In the genomic region with DNA sequence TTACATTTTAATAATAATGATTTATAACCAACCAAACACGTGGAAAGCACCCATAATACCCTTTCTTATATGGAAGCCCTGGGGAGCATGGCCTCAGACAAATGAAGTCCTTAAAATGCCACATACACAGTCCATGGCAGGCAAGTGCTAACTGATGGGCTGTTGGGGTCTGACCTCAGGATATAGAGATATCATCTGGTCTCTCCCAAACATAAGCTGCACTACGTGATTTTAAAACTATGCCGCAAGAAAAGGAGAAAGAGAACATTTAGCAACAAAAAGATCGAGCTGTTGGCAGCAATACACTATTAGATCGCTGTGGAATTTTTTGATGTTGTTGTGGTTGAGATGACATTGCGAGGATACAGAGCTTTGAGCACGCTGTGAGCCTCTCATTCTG, we compare ENCODE assay signal across 23 mouse cellular contexts.
A peak's percentile ranks its signal among the peaks of the same experiment; 100 is the strongest.
DNase-seq lines count a peak whose midpoint lies in the region; ATAC-seq and TF ChIP-seq lines count a peak whose summit lies in the region.
"Had no signal": no experiment of that assay in that cellular context is flagged by ENCODE, and none has a peak within 500 bp of the region (broad histone marks: within the 10 kb centered on the region; RNA-seq: fewer than 3 reads in every experiment).

No protein-coding gene starts in this region.

- no peaks in the 10 kb centered on the region for H3K27me3 ChIP-seq in lung, embryonic 15.5 days
- no peaks in the 10 kb centered on the region for H3K27me3 ChIP-seq in lung, postnatal 0 days (replicated peaks; ENCODE audit: insufficient read depth, low read length)
- H3K27me3 ChIP-seq: embryonic facial prominence, embryonic 13.5 days; embryonic facial prominence, embryonic 15.5 days; forebrain, embryonic 12.5 days had no signal

- intact Hi-C loops in heart, postnatal 14 days (cut with DNase I) = no loop called here

- no peak overlapping the region for H3K9ac ChIP-seq in lung, embryonic 15.5 days
- H3K9ac ChIP-seq in lung, postnatal 0 days (replicated peaks; ENCODE audit: low read depth) = no peak overlapping the region
- H3K9ac ChIP-seq: embryonic facial prominence, embryonic 13.5 days; embryonic facial prominence, embryonic 15.5 days; forebrain, embryonic 12.5 days had no signal

- TF ChIP-seq POLR2A in lung, adult 2 months (IDR thresholded peaks at IDR 0.05; ENCODE audit: borderline replicate concordance, extremely low read depth, low read depth, low read length) = no peak

- WGBS in lung, embryonic 15.5 days = 47% methylated on average over 7 of the region's 7 CpGs
- 59% methylated on average over 7 of the region's 7 CpGs for WGBS in lung, postnatal 0 days
- WGBS in lung, adult 2 months = 64% methylated on average over 7 of the region's 7 CpGs

- TF ChIP-seq CTCF in lung, postnatal 0 days (IDR thresholded peaks at IDR 0.05) = no peak
- no peak for TF ChIP-seq CTCF in lung, adult 2 months (IDR thresholded peaks at IDR 0.05; ENCODE audit: insufficient read depth, low read length)

- no peak for TF ChIP-seq EP300 in lung, postnatal 0 days (IDR thresholded peaks at IDR 0.05)

- H3K27ac ChIP-seq in lung, embryonic 15.5 days = no peak overlapping the region
- no peak overlapping the region for H3K27ac ChIP-seq in lung, postnatal 0 days (ENCODE audit: low read length)
- H3K27ac ChIP-seq: embryonic facial prominence, embryonic 13.5 days; embryonic facial prominence, embryonic 15.5 days; forebrain, embryonic 10.5 days; forebrain, embryonic 12.5 days had no signal

- H3K36me3 ChIP-seq in lung, embryonic 15.5 days = no peaks in the 10 kb centered on the region
- no peaks in the 10 kb centered on the region for H3K36me3 ChIP-seq in lung, postnatal 0 days (ENCODE audit: insufficient read depth, low read length)
- H3K36me3 ChIP-seq: embryonic facial prominence, embryonic 13.5 days; embryonic facial prominence, embryonic 15.5 days; forebrain, embryonic 10.5 days; forebrain, embryonic 12.5 days had no signal

- H3K4me2 ChIP-seq in lung, embryonic 15.5 days = no peak overlapping the region
- H3K4me2 ChIP-seq in lung, postnatal 0 days (replicated peaks; ENCODE audit: low read depth, low read length) = no peak overlapping the region
- H3K4me2 ChIP-seq: embryonic facial prominence, embryonic 13.5 days; embryonic facial prominence, embryonic 15.5 days; forebrain, embryonic 12.5 days had no signal

- no peak overlapping the region for H3K4me3 ChIP-seq in lung, embryonic 15.5 days
- H3K4me3 ChIP-seq in lung, postnatal 0 days (ENCODE audit: low read depth, low read length) = no peak overlapping the region
- no peak overlapping the region for H3K4me3 ChIP-seq in lung, adult 2 months (replicated peaks; ENCODE audit: extremely low read depth, low read depth, low read length)
- H3K4me3 ChIP-seq: embryonic facial prominence, embryonic 13.5 days; embryonic facial prominence, embryonic 15.5 days; erythroblast, embryonic 14.5 days; forebrain, embryonic 10.5 days; forebrain, embryonic 12.5 days had no signal

- peak; percentile 57; the same call in 1 of the 2 replicates for ATAC-seq in lung, embryonic 15.5 days (ENCODE audit: borderline replicate concordance, extremely low read depth, low FRiP score, low TSS enrichment)
- ATAC-seq in lung, postnatal 0 days = peak; percentile 32; the same call in 1 of the 2 replicates
- ATAC-seq: forebrain, embryonic 14.5 days; forebrain, embryonic 16.5 days had no signal

- peak; percentile 27 for DNase-seq in heart, adult 11 months
- no peak for DNase-seq in heart, postnatal 14 days
- no peak for DNase-seq in lung, postnatal 4 days
- peak; percentile 63 for DNase-seq in lung, postnatal 0 days (ENCODE audit: low spot score)
- DNase-seq in lung, adult 2 months = no peak
- DNase-seq: adrenal gland, adult 2 months; adrenal gland, postnatal 10 days; adrenal gland, postnatal 25 days; cerebellum, adult 11 months; cerebellum, adult 18-20 months; cerebellum, adult 8-10 months; cerebellum, adult 9-11 months; cerebellum, postnatal 14 days; cerebellum, postnatal 36 days; embryo, embryonic 11 days had no signal

- H3K9me3 ChIP-seq in lung, embryonic 15.5 days = no peaks in the 10 kb centered on the region
- no peaks in the 10 kb centered on the region for H3K9me3 ChIP-seq in lung, postnatal 0 days (ENCODE audit: low read length)
- H3K9me3 ChIP-seq: embryonic facial prominence, embryonic 13.5 days; embryonic facial prominence, embryonic 15.5 days; forebrain, embryonic 10.5 days; forebrain, embryonic 12.5 days had no signal

- H3K4me1 ChIP-seq in lung, embryonic 15.5 days = peaks cover 7% of the 10 kb centered on the region; the same call in 1 of the 2 replicates
- H3K4me1 ChIP-seq in lung, postnatal 0 days (ENCODE audit: insufficient read depth, low read depth, low read length) = no peaks in the 10 kb centered on the region
- no peaks in the 10 kb centered on the region for H3K4me1 ChIP-seq in lung, adult 2 months (ENCODE audit: control insufficient read depth, insufficient read depth, low read length)
- H3K4me1 ChIP-seq: embryonic facial prominence, embryonic 13.5 days; embryonic facial prominence, embryonic 15.5 days; forebrain, embryonic 10.5 days; forebrain, embryonic 12.5 days had no signal

Comparison
In these comparisons a context has a peak if more than half of its experiments do, and no peak if none do; other contexts are left out.
1. DNase-seq: peak in heart, adult 11 months (single experiment) and lung, postnatal 0 days (single experiment); none in heart, postnatal 14 days (0 of 2), lung, postnatal 4 days (0 of 2) and lung, adult 2 months (single experiment).